Mouse (Mus musculus): ENCODE results near the gene Sh3gl2.

DNA sequence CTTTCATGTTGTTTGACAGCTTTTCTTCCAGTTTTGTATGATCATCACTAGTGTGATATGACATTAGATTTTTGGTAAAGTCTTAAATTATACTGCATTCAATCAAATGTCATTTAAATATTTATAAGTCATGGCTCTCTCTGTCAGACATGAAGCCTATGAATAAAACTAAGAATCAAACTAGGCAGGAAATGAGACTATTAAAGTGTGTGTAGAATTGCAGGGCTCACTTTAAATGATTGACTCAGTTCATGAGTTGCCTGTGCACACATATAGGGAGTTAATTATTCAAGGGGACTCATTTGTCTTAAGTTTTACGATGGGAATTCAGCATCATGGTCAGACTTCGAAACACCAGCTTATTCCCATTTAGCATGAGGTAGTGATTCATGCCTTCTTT lies 380.5 kb downstream of the Sh3gl2 start:
- TF ChIP-seq CTCF (IDR thresholded peaks at IDR 0.05; ENCODE audit: borderline replicate concordance, insufficient read depth, low read length) (no peak), POLR2A (IDR thresholded peaks at IDR 0.05; ENCODE audit: low read depth, low read length) (no peak)
